Mouse (Mus musculus) heart, adult 11 months (tissue): Measurements from ENCODE around the gene 4930435E12Rik.
"Not testable (repeated sequence)": the region's sequence is repeated elsewhere in the genome, so short reads cannot be mapped to it uniquely, and the experiment has no call there.

Experiments
- DNase-seq: peaks from one replicate; pipeline ENCODE4 v3.0.0; 2022

Gene 4930435E12Rik

GRCm38 (mm10) chr16:38828649-38829048 lies at the start of gene 4930435E12Rik:
Gene 4930435E12Rik, minus strand, starts transcription at chr16:38828749.
- no peak for DNase-seq

- no peak for DNase-seq
Observed at GRCm38 (mm10) chr16:38874481-38874880, 45.9 kb upstream of the 4930435E12Rik start.

DNA sequence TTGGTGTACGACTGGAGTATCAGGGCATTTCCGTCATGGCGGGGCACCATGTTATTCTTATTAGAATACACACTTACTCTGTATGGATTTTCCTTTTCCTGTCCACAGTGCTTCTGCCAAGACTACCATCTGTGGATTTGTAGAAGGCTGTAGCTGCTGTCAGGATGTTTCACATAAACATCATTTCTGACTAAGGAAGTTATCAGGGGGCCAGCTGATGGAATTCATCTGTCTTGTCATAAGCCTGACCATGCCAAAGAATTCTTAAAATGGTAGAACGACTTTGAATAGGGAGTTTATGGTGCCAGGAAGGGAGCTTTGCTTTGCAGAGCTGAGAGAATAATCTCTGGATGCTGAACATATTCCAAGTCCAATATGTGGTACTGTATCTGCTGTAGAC lies 44.7 kb upstream of the 4930435E12Rik start:
- no peak for DNase-seq

GRCm38 (mm10) chr16:38864358-38864757 lies 35.8 kb upstream of the 4930435E12Rik start:
- DNase-seq, result no peak

- no peak for DNase-seq
Observed at GRCm38 (mm10) chr16:38860548-38860947, 32.0 kb upstream of the 4930435E12Rik start.

GRCm38 (mm10) chr16:38858120-38858749 lies 29.7 kb upstream of the 4930435E12Rik start:
- no peak for DNase-seq

DNA sequence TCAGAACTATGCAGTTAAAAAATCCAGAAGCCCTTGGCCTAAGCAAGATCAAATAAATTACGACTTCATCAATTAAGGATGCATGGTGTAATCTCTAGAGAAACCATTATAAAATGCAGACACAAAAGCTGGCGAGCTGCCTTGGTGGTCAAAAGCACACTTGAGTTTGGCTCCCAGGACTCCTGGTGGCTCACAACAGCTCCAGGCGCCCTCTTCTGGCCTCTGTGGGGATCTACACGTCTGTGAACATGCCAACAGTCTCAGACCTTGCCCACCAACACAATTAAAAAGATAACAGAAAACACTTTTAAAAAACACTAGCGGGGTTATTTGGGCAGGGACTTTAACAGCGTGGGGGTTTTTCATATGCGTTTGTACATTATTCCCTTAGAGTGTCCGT lies 16.0 kb downstream of the 4930435E12Rik start:
- peak; percentile 95 for DNase-seq

GRCm38 (mm10) chr16:38810196-38810595 lies 18.4 kb downstream of the 4930435E12Rik start:
- no peak for DNase-seq

DNA sequence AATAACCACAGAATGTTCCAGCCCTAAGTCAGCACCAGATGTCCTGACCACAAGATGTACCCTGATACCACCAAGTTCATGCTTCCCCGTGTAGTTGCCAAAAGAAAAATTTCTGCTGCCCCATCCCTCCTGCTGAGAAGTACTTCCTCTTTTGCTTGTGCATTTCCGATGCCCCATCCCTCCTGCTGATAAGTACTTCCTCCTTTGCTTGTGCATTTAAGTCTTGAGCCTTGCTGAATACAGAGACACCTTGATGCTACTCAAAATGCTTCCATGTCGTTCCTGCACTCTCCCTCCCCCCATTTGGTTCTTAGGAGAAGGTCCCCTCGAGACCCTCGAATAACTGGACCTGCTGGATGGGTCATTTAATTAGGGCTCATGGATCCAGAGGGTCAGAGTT lies 20.8 kb downstream of the 4930435E12Rik start:
- not testable (repeated sequence) for DNase-seq

DNA sequence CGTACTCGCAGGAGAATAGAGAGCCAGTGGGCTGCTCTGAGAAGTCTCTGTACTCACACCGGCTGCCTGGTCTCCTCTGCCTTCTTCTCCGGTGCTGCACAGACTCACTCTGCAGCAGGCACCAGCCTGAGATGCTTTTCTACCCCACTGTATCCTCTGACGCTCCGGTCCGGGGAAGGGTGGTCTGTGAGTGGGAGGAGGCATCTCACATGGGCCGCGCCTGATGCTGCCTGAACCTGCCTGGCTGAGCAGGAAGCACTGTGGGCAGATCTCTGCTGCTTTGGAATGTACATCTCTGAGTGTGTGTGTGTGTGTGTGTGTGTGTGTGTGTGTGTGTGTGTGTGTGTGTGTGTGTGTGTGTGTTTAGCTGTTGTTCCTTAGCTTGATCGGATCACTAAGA lies 28.5 kb downstream of the 4930435E12Rik start, which contains the start of gene Upk1b:
Upk1b (minus strand) TSS at position 238 of the 400 bp plus-strand sequence.
- peak; percentile 87 for DNase-seq

DNA sequence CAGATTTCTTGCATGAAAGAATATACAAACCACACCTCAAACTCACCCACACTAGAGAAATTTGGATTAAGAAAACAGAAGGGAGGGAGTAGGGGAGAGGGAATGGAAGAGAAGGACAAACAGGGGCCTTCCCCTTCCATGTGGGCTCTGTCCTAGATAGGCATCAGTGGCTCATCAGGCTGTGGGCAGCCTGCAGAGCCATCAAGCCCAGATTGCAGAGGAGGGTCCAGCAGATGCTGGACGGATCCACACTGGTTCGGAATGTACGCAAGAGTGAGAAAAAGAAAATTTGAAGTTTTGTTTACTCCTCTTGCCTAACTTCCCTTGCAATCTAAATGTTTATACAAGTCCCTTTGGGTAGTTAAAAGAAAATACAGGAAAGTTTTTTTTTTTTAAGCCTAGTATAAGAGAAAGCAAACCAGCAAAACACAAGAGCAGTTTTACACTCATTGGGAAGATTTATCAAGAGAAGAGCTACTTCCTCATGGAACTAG lies 29.5 kb downstream of the 4930435E12Rik start:
- peak; percentile 41 for DNase-seq

DNA sequence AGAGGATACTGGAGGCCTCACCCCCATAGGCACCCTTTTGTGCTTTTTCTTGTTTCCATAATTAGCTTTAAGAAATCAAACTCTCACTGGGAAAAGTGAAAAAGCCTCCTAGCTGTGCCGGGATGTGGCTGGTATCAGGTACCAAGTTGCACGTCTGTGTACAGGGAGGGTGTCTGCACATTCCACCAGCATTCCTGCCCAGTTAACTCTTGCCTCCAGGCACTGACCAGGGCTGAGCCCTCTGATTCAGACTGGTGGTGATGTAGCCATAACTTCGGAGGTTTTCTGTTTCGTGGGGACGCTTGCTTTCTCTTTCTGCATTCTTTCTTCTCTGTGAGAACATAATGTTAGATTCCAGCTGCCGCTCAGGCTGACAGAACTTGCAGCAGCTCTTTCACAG lies 35.4 kb downstream of the 4930435E12Rik start:
- peak; percentile 85 for DNase-seq

- peak; percentile 9 for DNase-seq
Observed at GRCm38 (mm10) chr16:38789966-38790365, 38.6 kb downstream of the 4930435E12Rik start.

GRCm38 (mm10) chr16:38789016-38789415 lies 39.5 kb downstream of the 4930435E12Rik start:
- peak; percentile 13 for DNase-seq

GRCm38 (mm10) chr16:38785301-38785700 lies 43.2 kb downstream of the 4930435E12Rik start:
- DNase-seq, result peak; percentile 81

GRCm38 (mm10) chr16:38782524-38783067 lies 46.0 kb downstream of the 4930435E12Rik start:
- peak; percentile 71 for DNase-seq

DNA sequence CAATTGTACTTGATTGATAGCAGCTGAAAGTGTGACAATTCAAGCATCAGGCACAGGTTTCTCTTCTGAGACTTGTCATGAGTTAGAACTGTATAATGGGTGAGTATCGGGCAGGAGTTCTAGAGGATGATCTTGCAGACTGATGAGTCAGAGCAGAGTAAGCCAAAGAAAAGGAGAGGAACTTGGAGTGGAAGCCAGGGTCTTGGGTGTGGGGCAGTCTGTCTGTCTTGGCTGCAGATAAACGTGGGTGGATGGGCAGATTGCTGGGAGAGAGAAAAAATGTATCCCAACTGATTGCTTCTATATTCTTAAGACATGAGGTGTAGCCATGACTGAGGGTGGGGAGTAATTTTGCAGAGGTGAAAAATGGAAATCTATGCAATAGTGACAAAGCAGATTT lies 46.6 kb downstream of the 4930435E12Rik start:
- DNase-seq, result peak; percentile 64

DNA sequence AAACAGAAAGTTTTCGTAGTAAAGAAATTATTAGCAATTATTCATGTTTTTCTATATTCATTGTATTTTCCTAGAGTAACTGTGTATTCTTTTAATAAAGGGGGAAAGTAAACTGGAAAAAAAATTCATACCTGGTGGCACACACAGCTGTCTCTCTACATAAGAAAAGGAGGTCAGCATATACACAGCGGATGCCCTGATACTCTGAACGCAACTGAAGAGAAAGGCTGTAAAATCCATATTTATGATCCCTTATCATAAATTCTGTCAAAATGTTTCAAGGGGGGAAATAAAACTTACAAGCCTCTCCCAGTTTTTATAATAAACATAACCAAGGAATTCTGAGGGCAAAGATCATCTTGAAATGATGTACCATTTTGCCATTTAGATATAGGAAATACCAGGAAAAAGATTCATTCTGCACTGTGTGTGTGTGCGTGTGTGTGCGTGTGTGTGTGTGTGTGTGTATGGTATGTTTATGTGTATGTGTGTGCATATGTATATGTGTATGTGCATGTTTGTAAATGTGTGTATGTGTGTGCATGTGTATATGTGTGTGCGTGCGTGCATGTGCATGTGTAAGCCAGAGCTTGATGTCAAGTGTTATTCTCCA lies 47.5 kb downstream of the 4930435E12Rik start:
- no peak for DNase-seq

DNA sequence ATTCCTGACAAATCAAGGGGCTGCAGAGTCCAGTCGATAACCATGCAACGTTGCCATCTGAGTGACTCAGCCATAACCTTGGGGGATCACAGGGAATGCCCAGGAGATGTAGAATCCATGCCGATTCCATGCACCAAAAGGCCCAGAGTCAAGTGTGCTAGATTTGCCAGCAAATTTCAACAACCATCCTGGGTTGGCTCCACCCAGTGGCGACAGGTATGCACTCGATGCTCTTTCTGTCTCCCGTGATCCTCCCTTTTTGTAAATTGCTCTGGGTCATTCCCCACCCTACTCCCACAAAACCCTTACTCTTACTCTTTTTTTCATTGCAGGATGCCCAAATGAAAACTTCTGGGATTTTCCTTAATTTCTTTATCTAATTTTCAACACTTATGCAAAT lies 52.2 kb downstream of the 4930435E12Rik start:
- no peak for DNase-seq

- no peak for DNase-seq
Observed at GRCm38 (mm10) chr16:38774964-38775746, 53.4 kb downstream of the 4930435E12Rik start.

DNA sequence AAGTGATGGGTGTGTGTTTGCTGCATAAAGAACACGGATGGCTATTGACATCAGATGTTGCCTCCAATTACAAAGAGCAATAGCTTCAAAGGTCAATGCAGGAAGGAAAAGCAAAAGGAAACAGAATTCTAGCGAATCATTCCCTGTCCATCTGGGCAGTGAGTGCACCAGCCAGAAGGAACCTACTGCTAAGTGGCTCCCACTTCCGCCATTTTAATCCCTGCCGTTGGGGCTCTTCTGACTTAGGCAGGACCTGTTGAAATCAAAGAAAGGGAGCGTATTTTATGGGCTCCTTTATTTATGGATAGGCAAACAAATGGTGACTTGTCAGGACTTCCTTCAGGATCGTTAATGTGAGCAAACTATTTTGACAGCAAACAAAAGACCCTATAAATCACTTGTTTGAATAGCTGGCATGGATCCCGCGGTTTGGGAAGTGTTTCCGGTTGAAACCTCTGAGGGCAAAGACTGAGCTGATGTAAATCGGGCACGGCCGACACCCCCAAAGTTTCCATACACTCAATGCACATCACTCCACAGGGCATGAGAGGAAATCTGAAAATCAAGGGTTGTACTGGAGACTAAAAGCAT lies 55.5 kb downstream of the 4930435E12Rik start:
- no peak for DNase-seq

DNA sequence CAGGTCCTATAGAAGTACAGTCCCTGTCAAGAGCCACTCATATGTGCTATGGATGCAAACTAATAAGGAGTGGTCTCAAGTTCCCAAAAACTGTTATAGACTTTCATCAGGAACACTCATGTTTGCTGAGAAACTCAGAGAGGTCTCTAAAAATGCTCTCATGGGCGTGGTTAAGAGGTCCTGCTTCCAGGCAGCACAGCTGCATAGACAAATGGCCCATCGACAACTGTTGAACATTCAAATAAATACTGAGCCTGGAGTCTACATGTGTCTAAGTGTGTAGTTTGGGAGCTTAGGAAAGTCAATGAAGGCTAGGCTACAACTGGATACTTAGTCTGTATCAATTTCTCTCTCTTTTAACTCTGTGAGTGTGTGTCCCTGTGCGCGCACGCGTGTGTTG lies 57.4 kb downstream of the 4930435E12Rik start:
- no peak for DNase-seq

GRCm38 (mm10) chr16:38769529-38769928 lies 59.0 kb downstream of the 4930435E12Rik start:
- DNase-seq, result no peak
